Comparison of ENCODE assay signal across 21 mouse cellular contexts in the genomic region with DNA sequence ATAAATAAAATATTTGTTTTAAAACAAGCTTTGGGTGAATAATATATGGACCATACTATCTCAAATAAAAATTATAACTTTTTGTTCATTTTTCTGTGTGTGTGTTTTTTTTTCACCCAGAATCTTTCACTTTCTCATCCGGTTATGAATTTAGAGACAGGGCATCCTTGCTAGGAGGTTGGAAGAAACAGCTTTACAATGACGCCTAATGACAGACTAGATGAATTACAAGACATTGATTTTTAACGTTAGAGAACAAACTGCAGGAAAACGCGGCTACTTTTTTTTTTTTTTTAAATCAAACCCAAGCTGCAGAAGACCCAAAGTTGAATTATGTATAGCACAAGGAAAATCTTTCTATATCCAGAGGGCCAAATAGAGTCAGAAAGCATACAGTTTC. TPM values are rescaled to one million over a fixed set of nuclear protein-coding genes. Genes with fewer than 3 reads are reported as not detected.
DNase-seq lines count a peak whose midpoint lies in the region; ATAC-seq lines count a peak whose summit lies in the region.
"Had no signal": no experiment of that assay in that cellular context is flagged by ENCODE, and none has a peak within 500 bp of the region (broad histone marks: within the 10 kb centered on the region; RNA-seq: fewer than 3 reads in every experiment).

No protein-coding gene starts in this region.

- no peaks in the 10 kb centered on the region for H3K27me3 ChIP-seq in forebrain, embryonic 13.5 days
- no peaks in the 10 kb centered on the region for H3K27me3 ChIP-seq in forebrain, embryonic 10.5 days (ENCODE audit: poor library complexity, severe bottlenecking)
- H3K27me3 ChIP-seq in midbrain, embryonic 11.5 days (ENCODE audit: control insufficient read depth, insufficient read depth, low read length), result no peaks in the 10 kb centered on the region
- H3K27me3 ChIP-seq in midbrain, embryonic 10.5 days (ENCODE audit: low read depth, poor library complexity, severe bottlenecking), result no peaks in the 10 kb centered on the region
- H3K27me3 ChIP-seq in midbrain, embryonic 12.5 days, result no peaks in the 10 kb centered on the region
- no peaks in the 10 kb centered on the region for H3K27me3 ChIP-seq in neural tube, embryonic 15.5 days (replicated peaks)
- H3K27me3 ChIP-seq: stomach, embryonic 15.5 days had no signal

- no peak overlapping the region for H3K27ac ChIP-seq in forebrain, embryonic 13.5 days
- no peak overlapping the region for H3K27ac ChIP-seq in forebrain, embryonic 10.5 days
- H3K27ac ChIP-seq in midbrain, embryonic 11.5 days (ENCODE audit: low read depth, low read length), result no peak overlapping the region
- no peak overlapping the region for H3K27ac ChIP-seq in midbrain, embryonic 10.5 days (replicated peaks)
- no peak overlapping the region for H3K27ac ChIP-seq in midbrain, embryonic 12.5 days (replicated peaks)
- H3K27ac ChIP-seq in neural tube, embryonic 15.5 days (replicated peaks), result peak overlapping the region; percentile 69; the same call in 1 of the 2 replicates
- H3K27ac ChIP-seq: heart, embryonic 13.5 days; kidney, postnatal 0 days; limb, embryonic 12.5 days; liver, embryonic 14.5 days; stomach, embryonic 15.5 days had no signal

- H3K9me3 ChIP-seq in forebrain, embryonic 13.5 days (replicated peaks), result no peaks in the 10 kb centered on the region
- H3K9me3 ChIP-seq in forebrain, embryonic 10.5 days, result no peaks in the 10 kb centered on the region
- H3K9me3 ChIP-seq in midbrain, embryonic 11.5 days (ENCODE audit: control insufficient read depth, low read length), result no peaks in the 10 kb centered on the region
- H3K9me3 ChIP-seq in midbrain, embryonic 10.5 days (replicated peaks), result no peaks in the 10 kb centered on the region
- no peaks in the 10 kb centered on the region for H3K9me3 ChIP-seq in midbrain, embryonic 12.5 days
- H3K9me3 ChIP-seq in neural tube, embryonic 15.5 days (replicated peaks), result no peaks in the 10 kb centered on the region
- H3K9me3 ChIP-seq: heart, embryonic 13.5 days; limb, embryonic 12.5 days; stomach, embryonic 15.5 days had no signal

- H3K36me3 ChIP-seq in forebrain, embryonic 13.5 days (ENCODE audit: poor library complexity, severe bottlenecking), result no peaks in the 10 kb centered on the region
- H3K36me3 ChIP-seq in forebrain, embryonic 10.5 days (replicated peaks), result no peaks in the 10 kb centered on the region
- no peaks in the 10 kb centered on the region for H3K36me3 ChIP-seq in midbrain, embryonic 11.5 days (ENCODE audit: control insufficient read depth, insufficient read depth, low read length)
- no peaks in the 10 kb centered on the region for H3K36me3 ChIP-seq in midbrain, embryonic 10.5 days
- H3K36me3 ChIP-seq in midbrain, embryonic 12.5 days, result no peaks in the 10 kb centered on the region
- H3K36me3 ChIP-seq in neural tube, embryonic 15.5 days, result no peaks in the 10 kb centered on the region
- H3K36me3 ChIP-seq: heart, embryonic 13.5 days; limb, embryonic 12.5 days; stomach, embryonic 15.5 days had no signal

- H3K4me1 ChIP-seq in forebrain, embryonic 13.5 days, result no peaks in the 10 kb centered on the region
- no peaks in the 10 kb centered on the region for H3K4me1 ChIP-seq in forebrain, embryonic 10.5 days
- no peaks in the 10 kb centered on the region for H3K4me1 ChIP-seq in midbrain, embryonic 11.5 days (ENCODE audit: control insufficient read depth, insufficient read depth, low read length)
- no peaks in the 10 kb centered on the region for H3K4me1 ChIP-seq in midbrain, embryonic 10.5 days
- H3K4me1 ChIP-seq in midbrain, embryonic 12.5 days, result no peaks in the 10 kb centered on the region
- H3K4me1 ChIP-seq in neural tube, embryonic 15.5 days, result no peaks in the 10 kb centered on the region
- H3K4me1 ChIP-seq: heart, embryonic 13.5 days; limb, embryonic 12.5 days; stomach, embryonic 15.5 days had no signal

- H3K9ac ChIP-seq in forebrain, embryonic 13.5 days, result no peak overlapping the region
- H3K9ac ChIP-seq in midbrain, embryonic 11.5 days (ENCODE audit: low read length), result no peak overlapping the region
- no peak overlapping the region for H3K9ac ChIP-seq in midbrain, embryonic 12.5 days (replicated peaks)
- peak overlapping the region; percentile 45; the same call in 1 of the 2 replicates for H3K9ac ChIP-seq in neural tube, embryonic 15.5 days (replicated peaks)
- H3K9ac ChIP-seq: heart, embryonic 13.5 days; limb, embryonic 12.5 days; liver, embryonic 14.5 days; stomach, embryonic 15.5 days had no signal

- peak; percentile 16; the same call in 1 of the 2 replicates for ATAC-seq in forebrain, embryonic 13.5 days
- no peak for ATAC-seq in midbrain, embryonic 11.5 days (ENCODE audit: low FRiP score)
- ATAC-seq in midbrain, embryonic 12.5 days (ENCODE audit: low FRiP score, low read depth), result no peak
- ATAC-seq in neural tube, embryonic 15.5 days (ENCODE audit: low FRiP score), result peak; percentile 21; the same call in 1 of the 2 replicates
- no peak for ATAC-seq in granulocyte monocyte progenitor cell, adult 5-6 weeks (replicated peaks; ENCODE audit: poor library complexity, severe bottlenecking)
- ATAC-seq: intestine, postnatal 0 days had no signal

- peak overlapping the region; percentile 55 for H3K4me2 ChIP-seq in forebrain, embryonic 13.5 days
- peak overlapping the region; percentile 17; the same call in 1 of the 2 replicates for H3K4me2 ChIP-seq in midbrain, embryonic 11.5 days
- peak overlapping the region; percentile 40; the same call in 1 of the 2 replicates for H3K4me2 ChIP-seq in midbrain, embryonic 12.5 days (replicated peaks)
- H3K4me2 ChIP-seq in neural tube, embryonic 15.5 days, result peak overlapping the region; percentile 61
- H3K4me2 ChIP-seq: heart, embryonic 13.5 days; limb, embryonic 12.5 days; stomach, embryonic 15.5 days had no signal

- peak overlapping the region; percentile 28; the same call in 1 of the 2 replicates for H3K4me3 ChIP-seq in forebrain, embryonic 13.5 days
- no peak overlapping the region for H3K4me3 ChIP-seq in forebrain, embryonic 10.5 days
- no peak overlapping the region for H3K4me3 ChIP-seq in midbrain, embryonic 11.5 days (ENCODE audit: low read depth, low read length)
- H3K4me3 ChIP-seq in midbrain, embryonic 10.5 days, result no peak overlapping the region
- no peak overlapping the region for H3K4me3 ChIP-seq in midbrain, embryonic 12.5 days
- H3K4me3 ChIP-seq in neural tube, embryonic 15.5 days (replicated peaks), result peak overlapping the region; percentile 41
- H3K4me3 ChIP-seq: erythroblast, embryonic 14.5 days; heart, embryonic 13.5 days; limb, embryonic 12.5 days; stomach, embryonic 15.5 days had no signal

- no peak for DNase-seq in forebrain, embryonic 10.5 days (ENCODE audit: extremely low spot score, low spot score)
- no peak for DNase-seq in midbrain, embryonic 11.5 days (ENCODE audit: low spot score, missing footprints)
- no peak for DNase-seq in midbrain, embryonic 10.5 days (ENCODE audit: low spot score)
- DNase-seq in kidney, postnatal 4 days, result no peak
- DNase-seq: cerebellum, adult 11-12 months had no signal

- 49% methylated on average over 5 of the region's 5 CpGs for WGBS in forebrain, embryonic 13.5 days
- WGBS in forebrain, embryonic 10.5 days, result 70% methylated on average over 5 of the region's 5 CpGs
- WGBS in midbrain, embryonic 11.5 days, result 60% methylated on average over 5 of the region's 5 CpGs
- 72% methylated on average over 5 of the region's 5 CpGs for WGBS in midbrain, embryonic 10.5 days
- 52% methylated on average over 5 of the region's 5 CpGs for WGBS in midbrain, embryonic 12.5 days
- WGBS in neural tube, embryonic 15.5 days, result 40% methylated on average over 5 of the region's 5 CpGs

RNA-seq across cellular contexts. Expression of gene Vwc2l, which starts 0.5 kb away (rescaled TPM):
- 1.7 and 1.8 TPM in 2 replicates for polyA plus RNA-seq in forebrain, embryonic 13.5 days (2015; fragmentation: Nextera tagmentation; extraction: Ambion mirVana)
- 0.04 and 0.09 TPM in 2 replicates for polyA plus RNA-seq in forebrain, embryonic 10.5 days (2016; fragmentation: Nextera tagmentation; extraction: Ambion mirVana)
- 1.0 and 1.1 TPM in 2 replicates for polyA plus RNA-seq in midbrain, embryonic 11.5 days (2014; fragmentation: Nextera tagmentation; extraction: Ambion mirVana)
- polyA plus RNA-seq in midbrain, embryonic 10.5 days (2016; fragmentation: Nextera tagmentation; extraction: Ambion mirVana), result 0.62 and 0.96 TPM in 2 replicates
- 1.3 and 1.6 TPM in 2 replicates for polyA plus RNA-seq in midbrain, embryonic 12.5 days (2016; fragmentation: Nextera tagmentation; extraction: Ambion mirVana)
- polyA plus RNA-seq in neural tube, embryonic 15.5 days (2015; fragmentation: Nextera tagmentation; extraction: Ambion mirVana), result 8.9 and 10.8 TPM in 2 replicates
- not detected in 2 replicates for total RNA-seq in granulocyte monocyte progenitor cell, adult 5-6 weeks (2014; fragmentation: Nextera tagmentation)
- total RNA-seq in granulocyte monocyte progenitor cell, adult 5-6 weeks (2017), result not detected in 2 replicates
- total RNA-seq: heart, postnatal 4 days; MEL had no signal
- polyA plus RNA-seq: gonadal fat pad, adult 2 months; heart, embryonic 13.5 days; limb, embryonic 12.5 days; liver, embryonic 14.5 days; lung, embryonic 16.5 days; spleen, adult 2 months had no signal

Comparison
In these comparisons a context has a peak if more than half of its experiments do, and no peak if none do; other contexts are left out.
1. H3K4me3 ChIP-seq: peak in forebrain, embryonic 13.5 days (single experiment) and neural tube, embryonic 15.5 days (single experiment); none in forebrain, embryonic 10.5 days (single experiment), midbrain, embryonic 11.5 days (single experiment), midbrain, embryonic 10.5 days (single experiment) and midbrain, embryonic 12.5 days (single experiment).
2. ATAC-seq: peak in forebrain, embryonic 13.5 days (single experiment) and neural tube, embryonic 15.5 days (single experiment); none in midbrain, embryonic 11.5 days (single experiment), midbrain, embryonic 12.5 days (single experiment) and granulocyte monocyte progenitor cell, adult 5-6 weeks (single experiment).
3. Peak in every context shown above with its lines, with median percentiles within 50 percentile points of each other: H3K4me2 ChIP-seq.